Mouse (Mus musculus): ENCODE data around the gene Rfx3.

GRCm38 (mm10) chr19:27901693-27902092 lies 109.3 kb downstream of the Rfx3 start:
- no peak for TF ChIP-seq POLR2A (IDR thresholded peaks at IDR 0.05; ENCODE audit: control insufficient read depth, extremely low read depth, insufficient read depth, low read length, poor library complexity)
- TF ChIP-seq CTCF (IDR thresholded peaks at IDR 0.05; ENCODE audit: borderline replicate concordance, control insufficient read depth, extremely low read depth, insufficient read depth, low read length, poor library complexity), result no peak

All from thymus, adult 2 months (tissue).